Mouse (Mus musculus) cerebellum, adult 2 months (tissue): Measurements from ENCODE around the gene Efcab6.

Experiments
- CTCF ChIP-seq: fragments of 200-500 bp; IDR thresholded peaks from 2 replicates; pipeline ENCODE4 v1.5.1; 2011; ENCODE audit warnings: low read depth, mild to moderate bottlenecking, control low read depth, low read length, moderate library complexity, borderline replicate concordance; ENCODE audit not compliant: insufficient read depth
- POLR2A ChIP-seq: fragments of 200-500 bp; IDR thresholded peaks from 2 replicates; pipeline ENCODE4 v1.6.1; 2011; ENCODE audit warnings: low read length, control low read depth, borderline replicate concordance; ENCODE audit not compliant: insufficient read depth

DNA sequence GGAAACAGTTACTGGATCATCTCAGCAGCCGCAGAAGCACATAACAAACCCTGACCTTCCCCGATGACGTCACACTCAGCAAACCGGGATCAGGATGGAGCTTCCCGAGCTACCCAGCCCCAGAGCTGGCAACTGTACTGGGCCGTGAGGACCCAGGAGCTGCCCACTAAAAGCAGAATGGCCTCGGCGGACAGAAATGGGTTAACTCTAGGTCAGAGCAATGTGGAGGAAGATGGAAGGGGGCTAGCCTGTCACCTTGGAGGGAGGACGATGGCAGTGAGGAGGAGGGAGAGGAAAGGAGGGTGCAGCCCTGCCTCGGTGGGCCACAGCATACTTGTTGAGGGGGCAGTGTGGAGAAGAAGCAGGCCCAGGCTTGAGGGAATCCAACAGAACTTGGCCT lies 149.8 kb downstream of the Efcab6 start:
- TF ChIP-seq CTCF = no peak
- no peak for TF ChIP-seq POLR2A
